Mouse (Mus musculus) spleen, adult 2 months (tissue): Measurements from ENCODE around the gene Apon.

ENCODE experiments used
- CTCF ChIP-seq: fragments of 200-500 bp; IDR thresholded peaks from 2 replicates; pipeline ENCODE4 v1.5.1; 2011; ENCODE audit warnings: mild to moderate bottlenecking, inconsistent platforms; ENCODE audit not compliant: insufficient read depth, insufficient read length, insufficient replicate concordance; ENCODE audit errors: extremely low read depth
- POLR2A ChIP-seq: fragments of 200-500 bp; IDR thresholded peaks from 2 replicates; pipeline ENCODE4 v1.6.1; 2011; ENCODE audit warnings: low read depth, low read length, inconsistent platforms

- TF ChIP-seq CTCF (no peak), POLR2A (no peak)
These were observed 2.0 kb downstream of the Apon start for GRCm38 (mm10) chr10:128255925-128256324.
